Mouse (Mus musculus): ENCODE measurements at regions not wholly inside any gene's neighbourhood (a gene's known extent, or its start where the extent isn't known, plus 50 kb on each side); places are given as distances from the start of the nearest gene placed in this dataset.

- no peak overlapping the region for H3K4me3 ChIP-seq
- no peak for DNase-seq (ENCODE audit: low spot score in 2 of 2)
- no peak for TF ChIP-seq CTCF (conservative IDR thresholded peaks at IDR 0.05)
- no peak overlapping the region for H3K27ac ChIP-seq
Measured at GRCm38 (mm10) chr15:49335523-49336040, 4549.1 kb upstream of the Gm7489 start.

- no peak for DNase-seq (ENCODE audit: low spot score in 2 of 2)
Measured at GRCm38 (mm10) chr15:49347029-49347428, 4537.7 kb upstream of the Gm7489 start.

GRCm38 (mm10) chr15:49356107-49356506 lies 4528.6 kb upstream of the Gm7489 start:
- DNase-seq (ENCODE audit: low spot score in 2 of 2): no peak
- H3K27ac ChIP-seq: no peak overlapping the region
- H3K4me3 ChIP-seq: no peak overlapping the region
- no peak for TF ChIP-seq CTCF (conservative IDR thresholded peaks at IDR 0.05)

More at GRCm38 (mm10) chr15:49347029-49347428, 4537.7 kb upstream of the Gm7489 start:
- TF ChIP-seq CTCF (conservative IDR thresholded peaks at IDR 0.05): no peak
- Histone ChIP-seq H3K4me3 (no peak overlapping the region), H3K27ac (no peak overlapping the region)

GRCm38 (mm10) chr15:49395966-49396365 lies 4488.7 kb upstream of the Gm7489 start:
- no peak overlapping the region for H3K4me3 ChIP-seq
- DNase-seq (ENCODE audit: low spot score in 2 of 2): no peak
- peak; percentile 72 for TF ChIP-seq CTCF (conservative IDR thresholded peaks at IDR 0.05)
- no peak overlapping the region for H3K27ac ChIP-seq

GRCm38 (mm10) chr15:49413665-49414064 lies 4471.0 kb upstream of the Gm7489 start:
- DNase-seq (ENCODE audit: low spot score in 2 of 2): no peak
- Histone ChIP-seq H3K27ac (no peak overlapping the region), H3K4me3 (no peak overlapping the region)
- no peak for TF ChIP-seq CTCF (conservative IDR thresholded peaks at IDR 0.05)

GRCm38 (mm10) chr15:49451310-49451709 lies 4433.4 kb upstream of the Gm7489 start:
- no peak for TF ChIP-seq CTCF (conservative IDR thresholded peaks at IDR 0.05)

GRCm38 (mm10) chr15:49484582-49484981 lies 4400.1 kb upstream of the Gm7489 start:
- H3K4me3 ChIP-seq: no peak overlapping the region
- no peak overlapping the region for H3K27ac ChIP-seq
- no peak for TF ChIP-seq CTCF (conservative IDR thresholded peaks at IDR 0.05)
- no peak for DNase-seq (ENCODE audit: low spot score in 2 of 2)

More at GRCm38 (mm10) chr15:49451310-49451709, 4433.4 kb upstream of the Gm7489 start:
- Histone ChIP-seq H3K27ac (no peak overlapping the region), H3K4me3 (no peak overlapping the region)
- no peak for DNase-seq (ENCODE audit: low spot score in 2 of 2)

GRCm38 (mm10) chr15:49492836-49493235 lies 4391.9 kb upstream of the Gm7489 start:
- DNase-seq (ENCODE audit: low spot score in 2 of 2): no peak
- TF ChIP-seq CTCF (conservative IDR thresholded peaks at IDR 0.05): peak; percentile 37
- no peak overlapping the region for H3K4me3 ChIP-seq
- H3K27ac ChIP-seq: no peak overlapping the region

GRCm38 (mm10) chr15:49501821-49502220 lies 4382.9 kb upstream of the Gm7489 start:
- Histone ChIP-seq H3K27ac (no peak overlapping the region), H3K4me3 (no peak overlapping the region)
- no peak for DNase-seq (ENCODE audit: low spot score in 2 of 2)
- TF ChIP-seq CTCF (conservative IDR thresholded peaks at IDR 0.05): no peak

Data from layer of hippocampus, adult 2 months (tissue).